Mouse (Mus musculus): Measurements from ENCODE around the gene Otulinl. TPM values are rescaled to one million over a fixed set of nuclear protein-coding genes. Genes with fewer than 3 reads are reported as not detected.

Otulinl gene
- total and polyA plus RNA-seq, 3 experiments = not detected

- DNase-seq (ENCODE audit: low spot score) (no peak), ATAC-seq (ENCODE audit: extremely low read depth, insufficient number of reproducible peaks, low FRiP score, poor library complexity, severe bottlenecking) (no peak)
- H3K4me1 ChIP-seq (ENCODE audit: insufficient read depth, low read depth, low read length) = no peaks in the 10 kb centered on the region
Observed at GRCm38 (mm10) chr15:27670708-27671107, 10.7 kb downstream of the Otulinl start.

GRCm38 (mm10) chr15:27669931-27670411 is 11.4 kb downstream of the Otulinl start:
- Histone ChIP-seq H3K4me1 (ENCODE audit: insufficient read depth, low read depth, low read length) (no peaks in the 10 kb centered on the region), H3K36me3 (replicated peaks) (no peaks in the 10 kb centered on the region), H3K9me3 (replicated peaks) (no peaks in the 10 kb centered on the region), H3K4me3 (ENCODE audit: low read depth, low read length) (no peak overlapping the region), H3K27me3 (ENCODE audit: insufficient read depth, low read length) (no peaks in the 10 kb centered on the region; the same call in 1 of the 2 replicates)
- DNase-seq (ENCODE audit: low spot score) = no peak
- no peak for TF ChIP-seq POLR2AphosphoS5 (IDR thresholded peaks at IDR 0.05; ENCODE audit: insufficient replicate concordance, low read depth, low read length)
- no peak for TF ChIP-seq GATA2 (IDR thresholded peaks at IDR 0.05; ENCODE audit: borderline replicate concordance, low read depth, low read length)
- no peak for TF ChIP-seq GATA1 (IDR thresholded peaks at IDR 0.05; ENCODE audit: borderline replicate concordance, low read length)
- no peak for TF ChIP-seq TAL1 (conservative IDR thresholded peaks at IDR 0.05; ENCODE audit: low read depth, low read length)
- TF ChIP-seq CTCF (IDR thresholded peaks at IDR 0.05; ENCODE audit: low read depth, low read length) = no peak
- ATAC-seq (ENCODE audit: extremely low read depth, insufficient number of reproducible peaks, low FRiP score, poor library complexity, severe bottlenecking) = no peak

More at GRCm38 (mm10) chr15:27670708-27671107, 10.7 kb downstream of the Otulinl start:
- H3K27me3 ChIP-seq (ENCODE audit: insufficient read depth, low read length) = no peaks in the 10 kb centered on the region
- no peak overlapping the region for H3K4me3 ChIP-seq (ENCODE audit: low read depth, low read length)
- no peaks in the 10 kb centered on the region for H3K9me3 ChIP-seq (replicated peaks)
- TF ChIP-seq POLR2AphosphoS5 (IDR thresholded peaks at IDR 0.05; ENCODE audit: insufficient replicate concordance, low read depth, low read length) (no peak), CTCF (IDR thresholded peaks at IDR 0.05; ENCODE audit: low read depth, low read length) (no peak), TAL1 (conservative IDR thresholded peaks at IDR 0.05; ENCODE audit: low read depth, low read length) (no peak), GATA2 (IDR thresholded peaks at IDR 0.05; ENCODE audit: borderline replicate concordance, low read depth, low read length) (no peak), GATA1 (IDR thresholded peaks at IDR 0.05; ENCODE audit: borderline replicate concordance, low read length) (no peak)
- H3K36me3 ChIP-seq (replicated peaks) = no peaks in the 10 kb centered on the region

GRCm38 (mm10) chr15:27669276-27669675 is 12.1 kb downstream of the Otulinl start:
- no peak for TF ChIP-seq GATA1 (IDR thresholded peaks at IDR 0.05; ENCODE audit: borderline replicate concordance, low read length)
- TF ChIP-seq TAL1 (conservative IDR thresholded peaks at IDR 0.05; ENCODE audit: low read depth, low read length) = no peak
- no peak for TF ChIP-seq GATA2 (IDR thresholded peaks at IDR 0.05; ENCODE audit: borderline replicate concordance, low read depth, low read length)
- no peak for TF ChIP-seq CTCF (IDR thresholded peaks at IDR 0.05; ENCODE audit: low read depth, low read length)
- TF ChIP-seq POLR2AphosphoS5 (IDR thresholded peaks at IDR 0.05; ENCODE audit: insufficient replicate concordance, low read depth, low read length) = no peak
- Histone ChIP-seq H3K9me3 (replicated peaks) (no peaks in the 10 kb centered on the region), H3K36me3 (replicated peaks) (no peaks in the 10 kb centered on the region), H3K27me3 (ENCODE audit: insufficient read depth, low read length) (no peaks in the 10 kb centered on the region; the same call in 1 of the 2 replicates), H3K4me1 (ENCODE audit: insufficient read depth, low read depth, low read length) (no peaks in the 10 kb centered on the region), H3K4me3 (ENCODE audit: low read depth, low read length) (no peak overlapping the region)
- DNase-seq (ENCODE audit: low spot score) (no peak), ATAC-seq (ENCODE audit: extremely low read depth, insufficient number of reproducible peaks, low FRiP score, poor library complexity, severe bottlenecking) (no peak)

GRCm38 (mm10) chr15:27668557-27668956 is 12.8 kb downstream of the Otulinl start:
- DNase-seq (ENCODE audit: low spot score) (no peak), ATAC-seq (ENCODE audit: extremely low read depth, insufficient number of reproducible peaks, low FRiP score, poor library complexity, severe bottlenecking) (no peak)
- Histone ChIP-seq H3K36me3 (replicated peaks) (no peaks in the 10 kb centered on the region), H3K4me3 (ENCODE audit: low read depth, low read length) (no peak overlapping the region), H3K9me3 (replicated peaks) (no peaks in the 10 kb centered on the region), H3K4me1 (ENCODE audit: insufficient read depth, low read depth, low read length) (no peaks in the 10 kb centered on the region), H3K27me3 (ENCODE audit: insufficient read depth, low read length) (no peaks in the 10 kb centered on the region; the same call in 1 of the 2 replicates)
- TF ChIP-seq POLR2AphosphoS5 (IDR thresholded peaks at IDR 0.05; ENCODE audit: insufficient replicate concordance, low read depth, low read length) = no peak
- no peak for TF ChIP-seq GATA2 (IDR thresholded peaks at IDR 0.05; ENCODE audit: borderline replicate concordance, low read depth, low read length)
- no peak for TF ChIP-seq CTCF (IDR thresholded peaks at IDR 0.05; ENCODE audit: low read depth, low read length)
- no peak for TF ChIP-seq TAL1 (conservative IDR thresholded peaks at IDR 0.05; ENCODE audit: low read depth, low read length)
- no peak for TF ChIP-seq GATA1 (IDR thresholded peaks at IDR 0.05; ENCODE audit: borderline replicate concordance, low read length)

GRCm38 (mm10) chr15:27668001-27668461 is 13.3 kb downstream of the Otulinl start:
- Histone ChIP-seq H3K27me3 (ENCODE audit: insufficient read depth, low read length) (no peaks in the 10 kb centered on the region; the same call in 1 of the 2 replicates), H3K36me3 (replicated peaks) (no peaks in the 10 kb centered on the region), H3K4me3 (ENCODE audit: low read depth, low read length) (no peak overlapping the region), H3K4me1 (ENCODE audit: insufficient read depth, low read depth, low read length) (no peaks in the 10 kb centered on the region), H3K9me3 (replicated peaks) (no peaks in the 10 kb centered on the region)
- TF ChIP-seq CTCF (IDR thresholded peaks at IDR 0.05; ENCODE audit: low read depth, low read length) (no peak), GATA2 (IDR thresholded peaks at IDR 0.05; ENCODE audit: borderline replicate concordance, low read depth, low read length) (no peak), TAL1 (conservative IDR thresholded peaks at IDR 0.05; ENCODE audit: low read depth, low read length) (no peak), GATA1 (IDR thresholded peaks at IDR 0.05; ENCODE audit: borderline replicate concordance, low read length) (no peak)
- DNase-seq (ENCODE audit: low spot score) (no peak), ATAC-seq (ENCODE audit: extremely low read depth, insufficient number of reproducible peaks, low FRiP score, poor library complexity, severe bottlenecking) (no peak)

- TF ChIP-seq POLR2AphosphoS5 (IDR thresholded peaks at IDR 0.05; ENCODE audit: insufficient replicate concordance, low read depth, low read length) = no peak
- Histone ChIP-seq H3K9me3 (replicated peaks) (no peaks in the 10 kb centered on the region), H3K27me3 (ENCODE audit: insufficient read depth, low read length) (no peaks in the 10 kb centered on the region; the same call in 1 of the 2 replicates), H3K36me3 (replicated peaks) (no peaks in the 10 kb centered on the region), H3K4me3 (ENCODE audit: low read depth, low read length) (no peak overlapping the region), H3K4me1 (ENCODE audit: insufficient read depth, low read depth, low read length) (no peaks in the 10 kb centered on the region)
- no peak for DNase-seq (ENCODE audit: low spot score)
- ATAC-seq (ENCODE audit: extremely low read depth, insufficient number of reproducible peaks, low FRiP score, poor library complexity, severe bottlenecking) = no peak
Observed at GRCm38 (mm10) chr15:27666911-27667539, 14.4 kb downstream of the Otulinl start.
